Mouse (Mus musculus) urinary bladder, postnatal 14 days (tissue): ENCODE data around the gene Nap1l3.

Experiments used
- DNase-seq: peaks from one replicate; pipeline ENCODE4 v3.0.0; 2021; ENCODE audit warnings: low spot score

Nap1l3 gene

GRCm38 (mm10) chrX:122396781-122397581, at the start of gene Nap1l3:
Gene Nap1l3 (minus strand): TSS chrX:122397401.
- peak; percentile 52 for DNase-seq

- no peak for DNase-seq
These were observed 451 bp upstream of the Nap1l3 start for GRCm38 (mm10) chrX:122397652-122398051.
